Mouse (Mus musculus): Measurements from ENCODE around the gene Klhl21.
A peak's percentile ranks its signal among the peaks of the same experiment; 100 is the strongest.

Klhl21 gene

GRCm38 (mm10) chr4:152008622-152009075 lies at the start of gene Klhl21:
TSS of gene Klhl21 (plus strand) at chr4:152008803.
- DNase-seq: peak; percentile 97

- no peak for DNase-seq
These were observed 48.6 kb upstream of the Klhl21 start for GRCm38 (mm10) chr4:151959849-151960512.

- no peak for DNase-seq
These were observed 48.1 kb upstream of the Klhl21 start for GRCm38 (mm10) chr4:151960513-151960854.

GRCm38 (mm10) chr4:151962817-151963216 lies 45.8 kb upstream of the Klhl21 start:
- DNase-seq: no peak

GRCm38 (mm10) chr4:151968204-151968921 lies 40.2 kb upstream of the Klhl21 start:
- no peak for DNase-seq

- DNase-seq: no peak
These were observed 36.2 kb upstream of the Klhl21 start for GRCm38 (mm10) chr4:151972221-151972967.

GRCm38 (mm10) chr4:151975441-151975840 lies 33.2 kb upstream of the Klhl21 start:
- DNase-seq: no peak

- peak; percentile 88 for DNase-seq
These were observed 30.9 kb upstream of the Klhl21 start for GRCm38 (mm10) chr4:151977748-151978147.

- DNase-seq: no peak
These were observed 27.9 kb upstream of the Klhl21 start for GRCm38 (mm10) chr4:151980699-151981098.

GRCm38 (mm10) chr4:151981363-151981762 lies 27.2 kb upstream of the Klhl21 start:
- DNase-seq: peak; percentile 86

- no peak for DNase-seq
These were observed 25.6 kb upstream of the Klhl21 start for GRCm38 (mm10) chr4:151983043-151983442.

- DNase-seq: no peak
These were observed 25.0 kb upstream of the Klhl21 start for GRCm38 (mm10) chr4:151983560-151983959.

- peak; percentile 23 for DNase-seq
These were observed 22.7 kb upstream of the Klhl21 start for GRCm38 (mm10) chr4:151985886-151986285.

- no peak for DNase-seq
These were observed 22.0 kb upstream of the Klhl21 start for GRCm38 (mm10) chr4:151986650-151987049.

- DNase-seq: peak; percentile 15
These were observed 20.6 kb upstream of the Klhl21 start for GRCm38 (mm10) chr4:151988014-151988341.

- DNase-seq: peak; percentile 93
These were observed 20.1 kb upstream of the Klhl21 start, which contains the start of gene Thap3 for GRCm38 (mm10) chr4:151988342-151989109. TSS of gene Thap3 (minus strand) at chr4:151988997.

- DNase-seq: no peak
These were observed 19.5 kb upstream of the Klhl21 start for GRCm38 (mm10) chr4:151989110-151989488.

- no peak for DNase-seq
These were observed 16.5 kb upstream of the Klhl21 start for GRCm38 (mm10) chr4:151992091-151992490.

GRCm38 (mm10) chr4:151993035-151993434 lies 15.6 kb upstream of the Klhl21 start:
- DNase-seq: no peak

GRCm38 (mm10) chr4:151994228-151995171 lies 14.1 kb upstream of the Klhl21 start:
- peak; percentile 50 for DNase-seq

- no peak for DNase-seq
These were observed 13.0 kb upstream of the Klhl21 start for GRCm38 (mm10) chr4:151995371-151996172.
